Mouse (Mus musculus) embryonic facial prominence, embryonic 15.5 days (tissue): ENCODE results near the gene Agpat4. TPM values are rescaled to one million over a fixed set of nuclear protein-coding genes. Genes with fewer than 3 reads are reported as not detected.
A peak's percentile ranks its signal among the peaks of the same experiment; 100 is the strongest.
"Not testable (repeated sequence)": the region's sequence is repeated elsewhere in the genome, so short reads cannot be mapped to it uniquely, and the experiment has no call there.

Experiments used
- ATAC-seq: fragments of 200-750 bp; cut with Nextera tagmentation; 2 replicates; pipeline ENCODE4 v1.8.0; 2017; ENCODE audit warnings: low read depth, moderate TSS enrichment; ENCODE audit not compliant: insufficient number of reproducible peaks, low FRiP score, low TSS enrichment
- H3K27ac ChIP-seq: fragments of 300-500 bp; sonication (generic); replicated peaks from 2 replicates; pipeline ENCODE4 v1.5.1; 2015; ENCODE audit warnings: mild to moderate bottlenecking, inconsistent platforms
- H3K27me3 ChIP-seq: fragments of 300-500 bp; sonication (generic); 2 replicates; pipeline ENCODE4 v1.6.1; 2015; ENCODE audit warnings: inconsistent platforms
- H3K36me3 ChIP-seq: fragments of 300-500 bp; sonication (generic); 2 replicates; pipeline ENCODE4 v1.6.1; 2015; ENCODE audit warnings: mild to moderate bottlenecking, inconsistent platforms
- H3K4me1 ChIP-seq: fragments of 300-500 bp; sonication (generic); 2 replicates; pipeline ENCODE4 v1.6.1; 2015; ENCODE audit warnings: inconsistent platforms
- H3K4me2 ChIP-seq: fragments of 300-500 bp; sonication (generic); replicated peaks from 2 replicates; pipeline ENCODE4 v1.6.1; 2015; ENCODE audit warnings: mild to moderate bottlenecking, inconsistent platforms
- H3K4me3 ChIP-seq: fragments of 300-500 bp; sonication (generic); replicated peaks from 2 replicates; pipeline ENCODE4 v1.5.1; 2015; ENCODE audit warnings: mild to moderate bottlenecking, inconsistent platforms
- H3K9ac ChIP-seq: fragments of 300-500 bp; sonication (generic); 2 replicates; pipeline ENCODE4 v1.6.1; 2015; ENCODE audit warnings: inconsistent platforms
- H3K9me3 ChIP-seq: fragments of 300-500 bp; sonication (generic); replicated peaks from 2 replicates; pipeline ENCODE4 v1.6.1; 2016; ENCODE audit warnings: inconsistent platforms
- WGBS: fragments of 180-500 bp; shearing (Covaris S2); methylation state at CpG from one replicate; pipeline ENCODE4 v1.1.7; 2015; 5-methylcytosine and 5-hydroxymethylcytosine counted together
- polyA plus RNA-seq: library from polyadenylated mRNA; unstranded; fragments of >200 nt; fragmentation: Nextera tagmentation; extraction: Ambion mirVana; gene quantifications from 2 replicates; pipeline ENCODE4 v1.2.1, GENCODE M21; 2015

Gene Agpat4
- polyA plus RNA-seq, 1 experiment from 2014 or later = 51.3 TPM

- H3K4me2 ChIP-seq, H3K27me3 ChIP-seq, H3K9ac ChIP-seq, H3K4me3 ChIP-seq, H3K9me3 ChIP-seq, ATAC-seq, H3K27ac ChIP-seq: not testable (repeated sequence)
- 82% methylated on average over 9 of the region's 9 CpGs for WGBS
- Histone ChIP-seq H3K4me1 (peaks cover 19% of the 10 kb centered on the region), H3K36me3 (peaks cover 21% of the 10 kb centered on the region; the same call in 1 of the 2 replicates)
Measured at GRCm38 (mm10) chr17:12122262-12122661, 3.8 kb downstream of the Agpat4 start.

- 90% methylated on average over 3 of the region's 3 CpGs for WGBS
Measured at GRCm38 (mm10) chr17:12123168-12123567, 4.7 kb downstream of the Agpat4 start.

DNA sequence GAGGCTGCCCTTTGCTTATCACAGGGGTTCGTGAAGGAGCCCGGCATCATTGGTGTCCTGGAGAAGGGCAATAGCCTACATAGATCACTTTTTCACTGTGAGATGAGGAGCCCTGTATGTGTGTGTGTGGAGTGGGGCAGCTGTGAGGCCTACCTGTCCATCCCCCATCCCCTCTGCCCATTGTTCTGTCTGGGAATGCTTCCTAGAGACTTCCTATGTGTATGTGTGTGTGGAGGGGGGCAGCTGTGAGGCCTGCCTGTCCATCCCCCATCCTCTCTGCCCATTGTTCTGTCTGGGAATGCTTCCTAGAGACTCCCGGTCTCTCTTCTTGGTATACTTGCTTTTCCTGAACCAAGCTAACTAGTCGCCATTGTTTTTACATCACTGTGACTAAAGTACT, 8.6 kb downstream of the Agpat4 start:
- Histone ChIP-seq H3K4me1 (no peaks in the 10 kb centered on the region), H3K4me3 (no peak overlapping the region), H3K27ac (no peak overlapping the region), H3K9me3 (no peaks in the 10 kb centered on the region), H3K36me3 (peaks cover 22% of the 10 kb centered on the region; the same call in 1 of the 2 replicates), H3K9ac (no peak overlapping the region), H3K4me2 (no peak overlapping the region), H3K27me3 (no peaks in the 10 kb centered on the region)
- no peak for ATAC-seq
- 79% methylated on average over 4 of the region's 4 CpGs for WGBS

More at GRCm38 (mm10) chr17:12123168-12123567, 4.7 kb downstream of the Agpat4 start:
- H3K36me3 ChIP-seq = peaks cover 22% of the 10 kb centered on the region; the same call in 1 of the 2 replicates
- no peaks in the 10 kb centered on the region for H3K27me3 ChIP-seq
- no peak overlapping the region for H3K4me2 ChIP-seq
- H3K9me3 ChIP-seq = no peaks in the 10 kb centered on the region
- no peak overlapping the region for H3K27ac ChIP-seq
- no peak overlapping the region for H3K9ac ChIP-seq
- ATAC-seq = no peak
- no peak overlapping the region for H3K4me3 ChIP-seq
- H3K4me1 ChIP-seq = peaks cover 17% of the 10 kb centered on the region

GRCm38 (mm10) chr17:12128976-12129375, 10.5 kb downstream of the Agpat4 start:
- ATAC-seq = no peak
- 89% methylated on average over 2 of the region's 2 CpGs for WGBS
- H3K27me3 ChIP-seq = no peaks in the 10 kb centered on the region
- H3K36me3 ChIP-seq = peaks cover 19% of the 10 kb centered on the region; the same call in 1 of the 2 replicates
- H3K9me3 ChIP-seq = no peaks in the 10 kb centered on the region
- no peaks in the 10 kb centered on the region for H3K4me1 ChIP-seq
- H3K27ac ChIP-seq = no peak overlapping the region
- no peak overlapping the region for H3K4me3 ChIP-seq
- no peak overlapping the region for H3K4me2 ChIP-seq
- no peak overlapping the region for H3K9ac ChIP-seq

DNA sequence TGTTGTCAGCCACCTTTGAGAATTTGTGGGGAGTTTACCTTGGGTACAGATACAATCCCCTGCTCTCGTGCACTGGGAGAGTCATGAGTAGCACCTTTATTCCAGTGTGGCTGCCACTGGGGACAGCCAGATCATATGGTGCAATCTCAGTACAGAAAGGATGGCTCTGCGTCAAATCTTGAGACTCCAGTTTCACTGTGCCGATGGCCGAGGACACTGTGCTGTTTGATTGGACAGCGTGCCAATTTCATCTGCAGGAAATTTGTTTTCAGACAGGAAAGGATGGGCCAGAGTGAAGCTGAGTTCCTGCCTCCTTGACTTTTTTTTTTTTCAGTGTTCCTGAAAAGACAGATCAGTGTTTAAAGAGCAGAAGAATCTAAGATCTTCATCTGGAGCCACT, 12.7 kb downstream of the Agpat4 start:
- Histone ChIP-seq H3K9me3 (no peaks in the 10 kb centered on the region), H3K27me3 (no peaks in the 10 kb centered on the region), H3K4me1 (no peaks in the 10 kb centered on the region), H3K4me3 (no peak overlapping the region), H3K27ac (no peak overlapping the region), H3K9ac (no peak overlapping the region), H3K36me3 (peaks cover 5% of the 10 kb centered on the region; the same call in 1 of the 2 replicates), H3K4me2 (no peak overlapping the region)
- WGBS = 71% methylated on average over 5 of the region's 5 CpGs
- ATAC-seq = no peak; the same call in 1 of the 2 replicates

DNA sequence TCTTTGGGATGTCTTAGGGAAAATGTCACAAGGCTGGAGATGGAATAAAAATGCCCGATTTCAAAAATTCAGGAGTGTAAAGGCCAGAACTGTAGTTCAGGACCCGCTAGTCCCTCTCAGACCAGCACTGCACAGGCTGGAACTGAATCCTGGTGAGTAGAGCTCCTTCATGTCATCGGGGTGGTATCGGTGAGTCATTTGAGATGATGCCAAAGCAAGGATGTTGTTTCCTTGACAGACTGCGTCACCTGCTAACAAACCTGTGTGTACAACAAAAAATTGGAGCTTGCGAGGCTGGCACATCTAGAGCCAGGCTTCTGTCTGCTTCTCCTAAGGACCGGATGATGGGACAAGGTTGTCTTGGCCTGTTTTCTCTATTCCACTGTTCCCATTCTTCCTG, 13.1 kb downstream of the Agpat4 start:
- no peaks in the 10 kb centered on the region for H3K27me3 ChIP-seq
- H3K36me3 ChIP-seq = peaks cover 5% of the 10 kb centered on the region; the same call in 1 of the 2 replicates
- no peak overlapping the region for H3K27ac ChIP-seq
- ATAC-seq = no peak
- 92% methylated on average over 7 of the region's 7 CpGs for WGBS
- no peak overlapping the region for H3K9ac ChIP-seq
- no peak overlapping the region for H3K4me3 ChIP-seq
- no peaks in the 10 kb centered on the region for H3K4me1 ChIP-seq
- no peaks in the 10 kb centered on the region for H3K9me3 ChIP-seq
- no peak overlapping the region for H3K4me2 ChIP-seq

GRCm38 (mm10) chr17:12132904-12133303, 14.4 kb downstream of the Agpat4 start:
- ATAC-seq = no peak
- H3K4me1 ChIP-seq = no peaks in the 10 kb centered on the region
- no peaks in the 10 kb centered on the region for H3K27me3 ChIP-seq
- 92% methylated on average over 3 of the region's 3 CpGs for WGBS
- H3K9ac ChIP-seq = no peak overlapping the region
- no peak overlapping the region for H3K27ac ChIP-seq
- H3K4me3 ChIP-seq = no peak overlapping the region
- H3K9me3 ChIP-seq = no peaks in the 10 kb centered on the region
- no peaks in the 10 kb centered on the region; the same call in 1 of the 2 replicates for H3K36me3 ChIP-seq
- H3K4me2 ChIP-seq = no peak overlapping the region

DNA sequence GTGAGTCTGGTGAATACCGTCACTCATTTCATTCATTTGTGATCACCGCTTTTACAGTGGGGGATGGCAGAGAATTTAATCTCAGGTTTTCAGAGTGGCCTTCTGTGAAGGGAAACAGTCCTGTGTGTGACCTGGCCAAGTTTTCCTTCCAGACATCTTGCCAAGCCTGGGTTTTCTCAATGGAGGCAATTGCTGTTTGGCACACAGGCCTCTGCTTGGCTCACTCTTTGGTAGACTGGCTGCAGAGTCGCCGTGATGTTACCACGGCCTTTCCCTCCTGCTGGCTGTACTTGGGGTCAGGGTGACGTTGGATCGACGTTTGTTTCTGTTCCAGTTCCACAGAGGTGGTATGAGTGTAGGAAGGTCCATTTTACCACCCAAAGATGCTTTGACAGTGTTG, 15.5 kb downstream of the Agpat4 start:
- H3K9ac ChIP-seq = no peak overlapping the region
- H3K4me1 ChIP-seq = no peaks in the 10 kb centered on the region
- H3K9me3 ChIP-seq = no peaks in the 10 kb centered on the region
- no peak overlapping the region for H3K27ac ChIP-seq
- H3K27me3 ChIP-seq = no peaks in the 10 kb centered on the region
- ATAC-seq = no peak
- no peaks in the 10 kb centered on the region; the same call in 1 of the 2 replicates for H3K36me3 ChIP-seq
- 92% methylated on average over 8 of the region's 8 CpGs for WGBS
- H3K4me3 ChIP-seq = no peak overlapping the region
- H3K4me2 ChIP-seq = no peak overlapping the region

DNA sequence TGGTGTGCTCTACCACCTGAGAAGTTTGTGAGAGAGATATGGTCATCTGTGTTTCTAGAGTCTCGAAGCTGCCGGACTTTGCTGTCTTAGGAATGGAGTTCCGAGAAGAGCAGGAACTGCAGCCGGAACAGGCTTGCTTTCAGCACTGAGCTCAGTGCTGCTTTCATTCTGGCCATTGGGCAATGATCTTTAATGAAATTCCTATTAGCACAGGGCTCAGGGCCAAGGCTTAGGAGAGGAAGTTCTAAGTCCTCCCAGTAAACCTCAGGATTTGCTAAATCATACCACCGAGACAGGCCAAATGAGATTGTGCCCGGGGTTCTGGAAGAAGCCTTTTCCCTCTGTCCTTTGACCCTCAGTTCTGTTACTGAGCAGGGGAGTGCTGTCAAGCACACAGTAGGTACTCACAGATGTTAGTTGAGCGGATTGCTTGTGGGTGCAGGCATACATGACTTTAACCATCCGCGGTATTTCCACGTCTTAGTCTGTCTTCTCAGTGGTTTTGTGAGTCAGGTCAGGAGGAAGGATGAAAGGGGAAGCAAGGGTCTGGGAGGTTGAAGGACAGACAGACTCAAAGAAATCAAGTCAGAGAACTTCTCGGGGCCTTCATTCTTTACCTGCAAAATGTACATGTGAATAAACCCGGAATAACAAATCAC, 16.6 kb downstream of the Agpat4 start:
- ATAC-seq = no peak
- Histone ChIP-seq H3K9ac (no peak overlapping the region), H3K4me2 (no peak overlapping the region), H3K27ac (no peak overlapping the region), H3K36me3 (peaks cover 3% of the 10 kb centered on the region; the same call in 1 of the 2 replicates), H3K4me1 (no peaks in the 10 kb centered on the region), H3K4me3 (no peak overlapping the region), H3K9me3 (no peaks in the 10 kb centered on the region), H3K27me3 (no peaks in the 10 kb centered on the region)
- 90% methylated on average over 12 of the region's 12 CpGs for WGBS

DNA sequence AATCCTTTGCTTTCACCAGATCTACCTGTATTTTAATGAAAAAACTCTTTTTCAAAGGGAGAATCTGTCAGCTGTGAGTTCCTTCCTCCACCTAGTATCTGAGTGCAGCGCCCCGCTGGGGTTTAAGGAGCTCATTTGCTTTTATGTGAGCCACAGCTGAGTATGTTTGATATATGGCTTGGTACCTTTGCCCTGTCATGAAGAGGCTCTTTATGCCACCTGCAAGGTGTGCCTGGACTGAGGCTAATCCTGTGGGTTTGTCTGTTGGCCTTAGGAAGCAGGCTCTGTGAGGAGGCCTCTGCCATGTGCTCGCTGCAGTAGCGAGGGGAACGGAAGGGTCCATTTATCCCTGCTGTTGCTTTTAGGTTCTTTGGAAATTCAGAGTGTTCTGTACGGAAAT, 19.9 kb downstream of the Agpat4 start:
- H3K4me1 ChIP-seq = no peaks in the 10 kb centered on the region
- H3K27me3 ChIP-seq = no peaks in the 10 kb centered on the region
- no peaks in the 10 kb centered on the region for H3K9me3 ChIP-seq
- H3K36me3 ChIP-seq = 0 out of 2 replicates have a peak, but pooled peaks cover 8% of the 10 kb centered on the region
- no peak overlapping the region for H3K27ac ChIP-seq
- 94% methylated on average over 6 of the region's 6 CpGs for WGBS
- ATAC-seq = no peak
- H3K9ac ChIP-seq = no peak overlapping the region
- H3K4me3 ChIP-seq = no peak overlapping the region
- no peak overlapping the region for H3K4me2 ChIP-seq

DNA sequence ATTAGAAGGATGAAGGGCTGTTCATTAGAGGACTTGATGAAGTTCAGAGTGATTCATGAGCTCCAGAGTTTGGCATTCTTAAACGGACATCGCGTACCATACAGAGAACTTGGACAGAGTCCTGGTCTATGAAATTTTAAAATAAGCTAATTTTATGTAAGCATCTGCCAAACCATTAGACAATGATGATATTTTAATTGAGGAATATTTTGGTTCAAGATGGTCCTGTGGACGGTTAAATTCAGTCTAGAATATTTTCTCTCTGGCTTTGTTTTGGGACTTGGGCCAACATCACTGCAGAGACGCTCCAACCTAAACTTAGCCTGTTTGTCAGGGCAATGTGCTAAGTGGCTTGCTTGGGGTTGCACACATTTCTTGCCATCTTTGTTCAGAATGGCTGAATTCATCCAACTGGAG, 25.5 kb downstream of the Agpat4 start:
- no peaks in the 10 kb centered on the region for H3K9me3 ChIP-seq
- peaks cover 6% of the 10 kb centered on the region for H3K4me1 ChIP-seq
- H3K27ac ChIP-seq = peak overlapping the region; percentile 39; the same call in 1 of the 2 replicates
- H3K9ac ChIP-seq = no peak overlapping the region
- H3K36me3 ChIP-seq = 0 out of 2 replicates have a peak, but pooled peaks cover 8% of the 10 kb centered on the region
- H3K4me2 ChIP-seq = no peak overlapping the region
- H3K4me3 ChIP-seq = no peak overlapping the region
- WGBS = 54% methylated on average over 5 of the region's 5 CpGs
- 0 out of 2 replicates have a peak, but pooled peaks have one; percentile 24 for ATAC-seq
- no peaks in the 10 kb centered on the region for H3K27me3 ChIP-seq
